Mouse (Mus musculus) kidney, postnatal 0 days (tissue): ENCODE measurements around the gene Ctsk. TPM values are rescaled to one million over a fixed set of nuclear protein-coding genes. Genes with fewer than 3 reads are reported as not detected.

Experiments
- ATAC-seq: fragments of 200-750 bp; cut with Nextera tagmentation; replicated peaks from 2 replicates; pipeline ENCODE4 v1.8.0; 2017; ENCODE audit warnings: low read depth, moderate number of reproducible peaks, moderate TSS enrichment, moderate library complexity; ENCODE audit not compliant: low FRiP score
- DNase-seq: peaks from one replicate; pipeline ENCODE4 v3.0.0-alpha.2; 2016; ENCODE audit warnings: low spot score
- H3K27ac ChIP-seq: fragments of 300-500 bp; sonication (generic); 2 replicates; pipeline ENCODE4 v1.5.1; 2014; ENCODE audit warnings: mild to moderate bottlenecking
- H3K27me3 ChIP-seq: fragments of 300-500 bp; sonication (generic); 2 replicates; pipeline ENCODE4 v1.6.1; 2014; ENCODE audit warnings: low read length, mixed read lengths; ENCODE audit not compliant: insufficient read depth
- H3K36me3 ChIP-seq: fragments of 300-500 bp; sonication (generic); 2 replicates; pipeline ENCODE4 v1.6.1; 2014; ENCODE audit warnings: low read length, mixed read lengths; ENCODE audit not compliant: insufficient read depth
- H3K4me1 ChIP-seq: fragments of 300-500 bp; sonication (generic); replicated peaks from 2 replicates; pipeline ENCODE4 v1.6.1; 2014; ENCODE audit warnings: antibody characterized with exemption, low read length, mixed read lengths; ENCODE audit not compliant: insufficient read depth
- H3K4me2 ChIP-seq: fragments of 300-500 bp; sonication (generic); 2 replicates; pipeline ENCODE4 v1.6.1; 2014; ENCODE audit warnings: mild to moderate bottlenecking, low read length, moderate library complexity, mixed read lengths
- H3K4me3 ChIP-seq: fragments of 300-500 bp; sonication (generic); replicated peaks from 2 replicates; pipeline ENCODE4 v1.5.1; 2014; ENCODE audit warnings: low read depth, low read length
- H3K9ac ChIP-seq: fragments of 300-500 bp; sonication (generic); 2 replicates; pipeline ENCODE4 v1.6.1; 2014; ENCODE audit warnings: low read depth, low read length
- H3K9me3 ChIP-seq: fragments of 300-500 bp; sonication (generic); replicated peaks from 2 replicates; pipeline ENCODE4 v1.6.1; 2016; ENCODE audit warnings: low read length, inconsistent platforms, mixed read lengths
- CTCF ChIP-seq: IDR thresholded peaks from 2 replicates; pipeline ENCODE4 v1.5.1; 2016; ENCODE audit warnings: antibody characterized with exemption, low read depth, mild to moderate bottlenecking, moderate library complexity
- WGBS: fragments of 180-500 bp; shearing (Covaris S2); extraction: QIAGEN DNeasy Blood & Tissue Kit; methylation state at CpG from one replicate; pipeline ENCODE4 v1.1.7; 2014; 5-methylcytosine and 5-hydroxymethylcytosine counted together
- polyA plus RNA-seq: library from polyadenylated mRNA; unstranded; fragments of >200 nt; fragmentation: Nextera tagmentation; extraction: Ambion mirVana; gene quantifications from 2 replicates; pipeline ENCODE4 v1.2.1, GENCODE M21; 2015

The Ctsk gene
- polyA plus RNA-seq, 1 experiment from 2014 or later: 10.5 TPM

- no peaks in the 10 kb centered on the region for H3K4me1 ChIP-seq
- no peak overlapping the region for H3K4me3 ChIP-seq
- 92% methylated on average over 1 of the region's 1 CpGs for WGBS
- ATAC-seq (no peak), DNase-seq (no peak)
- H3K27ac ChIP-seq: no peak overlapping the region
- no peak overlapping the region for H3K9ac ChIP-seq
- H3K9me3 ChIP-seq: no peaks in the 10 kb centered on the region
- peaks cover 60% of the 10 kb centered on the region for H3K36me3 ChIP-seq
- no peaks in the 10 kb centered on the region for H3K27me3 ChIP-seq
- no peak overlapping the region for H3K4me2 ChIP-seq
- TF ChIP-seq CTCF: no peak
Measured at GRCm38 (mm10) chr3:95478966-95479365, 20.1 kb upstream of the Ctsk start.

GRCm38 (mm10) chr3:95486421-95486820 is 12.6 kb upstream of the Ctsk start:
- Histone ChIP-seq H3K27me3 (no peaks in the 10 kb centered on the region), H3K4me2 (no peak overlapping the region), H3K36me3 (peaks cover 47% of the 10 kb centered on the region), H3K9me3 (no peaks in the 10 kb centered on the region), H3K9ac (no peak overlapping the region), H3K4me1 (no peaks in the 10 kb centered on the region), H3K27ac (no peak overlapping the region), H3K4me3 (no peak overlapping the region)
- no peak for TF ChIP-seq CTCF
- 77% methylated on average over 2 of the region's 2 CpGs for WGBS
- ATAC-seq (no peak), DNase-seq (no peak)

- H3K4me1 ChIP-seq: no peaks in the 10 kb centered on the region
- no peak for DNase-seq
- WGBS: 96% methylated on average over 3 of the region's 3 CpGs
- no peaks in the 10 kb centered on the region for H3K9me3 ChIP-seq
- no peak for TF ChIP-seq CTCF
- ATAC-seq: no peak
- H3K9ac ChIP-seq: no peak overlapping the region
- no peak overlapping the region for H3K27ac ChIP-seq
- no peak overlapping the region for H3K4me2 ChIP-seq
- no peak overlapping the region for H3K4me3 ChIP-seq
- H3K27me3 ChIP-seq: no peaks in the 10 kb centered on the region
- peaks cover 45% of the 10 kb centered on the region for H3K36me3 ChIP-seq
Measured at GRCm38 (mm10) chr3:95488679-95489078, 10.4 kb upstream of the Ctsk start.

- Histone ChIP-seq H3K4me3 (no peak overlapping the region), H3K27ac (no peak overlapping the region), H3K9ac (no peak overlapping the region), H3K27me3 (no peaks in the 10 kb centered on the region), H3K4me2 (no peak overlapping the region), H3K36me3 (peaks cover 56% of the 10 kb centered on the region), H3K9me3 (no peaks in the 10 kb centered on the region), H3K4me1 (no peaks in the 10 kb centered on the region)
- DNase-seq (no peak), ATAC-seq (no peak)
- no peak for TF ChIP-seq CTCF
- WGBS: 95% methylated on average over 2 of the region's 2 CpGs
Measured at GRCm38 (mm10) chr3:95490238-95490637, 8.8 kb upstream of the Ctsk start.

GRCm38 (mm10) chr3:95494342-95494741 is 4.7 kb upstream of the Ctsk start:
- DNase-seq: peak; percentile 18
- Histone ChIP-seq H3K4me1 (no peaks in the 10 kb centered on the region), H3K27ac (no peak overlapping the region), H3K36me3 (peaks cover 43% of the 10 kb centered on the region), H3K27me3 (no peaks in the 10 kb centered on the region), H3K9ac (no peak overlapping the region), H3K4me2 (no peak overlapping the region), H3K4me3 (no peak overlapping the region), H3K9me3 (no peaks in the 10 kb centered on the region)
- ATAC-seq: no peak
- WGBS: 70% methylated on average over 6 of the region's 6 CpGs
- TF ChIP-seq CTCF: peak; percentile 67

- Histone ChIP-seq H3K9me3 (no peaks in the 10 kb centered on the region), H3K4me1 (no peaks in the 10 kb centered on the region), H3K9ac (no peak overlapping the region), H3K27ac (no peak overlapping the region), H3K36me3 (peaks cover 23% of the 10 kb centered on the region), H3K4me3 (no peak overlapping the region), H3K4me2 (no peak overlapping the region), H3K27me3 (no peaks in the 10 kb centered on the region)
- TF ChIP-seq CTCF: no peak
- DNase-seq (no peak), ATAC-seq (no peak)
- 82% methylated on average over 2 of the region's 2 CpGs for WGBS
Measured at GRCm38 (mm10) chr3:95498229-95498628, 827 bp upstream of the Ctsk start.

- TF ChIP-seq CTCF: no peak
- no peak for ATAC-seq
- peak; percentile 18 for DNase-seq
Measured at GRCm38 (mm10) chr3:95499496-95500140, 562 bp downstream of the Ctsk start.

More at GRCm38 (mm10) chr3:95499496-95500140, 562 bp downstream of the Ctsk start:
- WGBS: 52% methylated on average over 10 of the region's 10 CpGs
- no peak overlapping the region for H3K9ac ChIP-seq
- peaks cover 14% of the 10 kb centered on the region for H3K36me3 ChIP-seq
- H3K27ac ChIP-seq: 0 out of 2 replicates have a peak overlapping the region, but pooled peaks have one; percentile 47
- H3K9me3 ChIP-seq: no peaks in the 10 kb centered on the region
- H3K4me2 ChIP-seq: peak overlapping the region; percentile 30
- H3K4me1 ChIP-seq: no peaks in the 10 kb centered on the region
- no peaks in the 10 kb centered on the region for H3K27me3 ChIP-seq
- H3K4me3 ChIP-seq: no peak overlapping the region
